Mouse (Mus musculus) liver, embryonic 16.5 days (tissue): ENCODE results near the gene Schip1. TPM values are rescaled to one million over a fixed set of nuclear protein-coding genes. Genes with fewer than 3 reads are reported as not detected.

Source experiments
- ATAC-seq: fragments of 200-750 bp; cut with Nextera tagmentation; 2 replicates; pipeline ENCODE4 v1.8.0; 2017; ENCODE audit warnings: low read depth, mild to moderate bottlenecking, moderate number of reproducible peaks, moderate library complexity
- H3K27ac ChIP-seq: fragments of 300-500 bp; sonication (generic); 2 replicates; pipeline ENCODE4 v1.5.1; 2014; ENCODE audit warnings: mild to moderate bottlenecking, low read length
- H3K27me3 ChIP-seq: fragments of 300-500 bp; sonication (generic); 2 replicates; pipeline ENCODE4 v1.6.1; 2014; ENCODE audit warnings: low read depth, low read length, mixed read lengths; ENCODE audit not compliant: control insufficient read depth, insufficient read depth
- H3K36me3 ChIP-seq: fragments of 300-500 bp; sonication (generic); 2 replicates; pipeline ENCODE4 v1.6.1; 2014; ENCODE audit warnings: mild to moderate bottlenecking; ENCODE audit not compliant: control insufficient read depth, insufficient read depth
- H3K4me1 ChIP-seq: fragments of 300-500 bp; sonication (generic); 2 replicates; pipeline ENCODE4 v1.6.1; 2014; ENCODE audit warnings: low read depth, low read length, mixed read lengths; ENCODE audit not compliant: control insufficient read depth
- H3K4me2 ChIP-seq: fragments of 300-500 bp; sonication (generic); 2 replicates; pipeline ENCODE4 v1.6.1; 2014; ENCODE audit warnings: low read depth, low read length, mixed read lengths
- H3K4me3 ChIP-seq: fragments of 300-500 bp; sonication (generic); 2 replicates; pipeline ENCODE4 v1.5.1; 2014; ENCODE audit warnings: low read depth, mild to moderate bottlenecking, low read length
- H3K9ac ChIP-seq: fragments of 300-500 bp; sonication (generic); 2 replicates; pipeline ENCODE4 v1.6.1; 2014; ENCODE audit warnings: low read depth, low read length
- H3K9me3 ChIP-seq: fragments of 300-500 bp; sonication (generic); replicated peaks from 2 replicates; pipeline ENCODE4 v1.6.1; 2016; ENCODE audit warnings: low read length; ENCODE audit not compliant: control insufficient read depth
- WGBS: fragments of 180-500 bp; shearing (Covaris S2); extraction: QIAGEN DNeasy Blood & Tissue Kit; methylation state at CpG from one replicate; pipeline ENCODE4 v1.1.7; 2014; ENCODE audit not compliant: insufficient replicate concordance; 5-methylcytosine and 5-hydroxymethylcytosine counted together
- polyA plus RNA-seq: library from polyadenylated mRNA; unstranded; fragments of >200 nt; fragmentation: Nextera tagmentation; extraction: Ambion mirVana; gene quantifications from 2 replicates; pipeline ENCODE4 v1.2.1, GENCODE M21; 2015

Schip1 gene
- polyA plus RNA-seq, 1 experiment from 2014 or later: 1.8 TPM

DNA sequence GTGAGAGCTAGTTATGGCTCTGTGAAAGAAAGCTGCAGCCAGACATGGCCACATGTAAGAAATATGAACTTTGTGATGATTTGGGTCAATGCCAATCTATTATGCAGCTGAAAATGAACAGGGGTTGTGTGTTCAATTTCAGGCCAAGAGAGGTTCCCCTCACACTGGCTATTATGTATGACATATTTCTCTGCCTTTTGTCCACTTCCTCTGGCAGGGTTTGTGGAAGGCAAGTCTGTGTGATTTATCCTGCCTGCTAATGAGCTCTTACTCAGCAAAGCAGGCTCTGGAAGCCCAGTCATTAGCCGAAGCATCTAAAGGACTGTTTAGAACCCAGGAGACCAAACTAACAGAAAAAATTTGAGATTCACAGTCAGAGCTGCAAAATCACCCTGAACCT is 113.6 kb downstream of the Schip1 start:
- H3K4me3 ChIP-seq: no peak overlapping the region
- ATAC-seq: no peak

DNA sequence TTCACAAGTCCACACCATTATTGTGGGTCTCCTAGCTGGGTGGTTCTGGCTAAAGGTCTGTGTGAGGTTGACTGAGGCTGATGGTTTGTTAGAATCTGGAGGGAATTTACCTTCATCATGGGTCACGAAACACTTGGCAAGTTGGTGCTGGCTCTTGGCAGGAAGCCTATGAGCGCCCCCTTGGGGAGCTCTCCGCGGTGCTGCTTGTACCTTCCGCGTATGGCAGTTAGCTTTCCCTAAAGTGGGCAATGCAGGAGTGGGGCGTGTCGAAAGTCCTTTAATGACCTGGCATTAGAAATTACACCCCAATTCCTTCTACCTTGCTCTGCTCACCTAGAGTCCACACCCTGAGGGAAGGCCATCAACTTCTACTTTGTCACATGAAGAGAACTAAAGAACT is 122.9 kb downstream of the Schip1 start:
- no peak for ATAC-seq
- Histone ChIP-seq H3K4me2 (no peak overlapping the region), H3K9ac (no peak overlapping the region), H3K4me1 (no peaks in the 10 kb centered on the region), H3K36me3 (no peaks in the 10 kb centered on the region), H3K4me3 (no peak overlapping the region), H3K27ac (no peak overlapping the region), H3K27me3 (no peaks in the 10 kb centered on the region), H3K9me3 (no peaks in the 10 kb centered on the region)
- WGBS: 49% methylated on average over 8 of the region's 8 CpGs

More for the DNA sequence above, 113.6 kb downstream of the Schip1 start:
- WGBS: 57% methylated on average over 1 of the region's 1 CpGs
- Histone ChIP-seq H3K27me3 (no peaks in the 10 kb centered on the region), H3K27ac (no peak overlapping the region), H3K9me3 (no peaks in the 10 kb centered on the region), H3K9ac (no peak overlapping the region), H3K36me3 (no peaks in the 10 kb centered on the region), H3K4me2 (no peak overlapping the region), H3K4me1 (no peaks in the 10 kb centered on the region)

- Histone ChIP-seq H3K36me3 (no peaks in the 10 kb centered on the region), H3K27me3 (no peaks in the 10 kb centered on the region), H3K9ac (no peak overlapping the region), H3K9me3 (no peaks in the 10 kb centered on the region), H3K4me1 (no peaks in the 10 kb centered on the region), H3K4me3 (no peak overlapping the region), H3K4me2 (no peak overlapping the region), H3K27ac (no peak overlapping the region)
- ATAC-seq: no peak
- WGBS: 49% methylated on average over 2 of the region's 2 CpGs
These were observed 124.5 kb downstream of the Schip1 start for GRCm38 (mm10) chr3:68189100-68189499.

DNA sequence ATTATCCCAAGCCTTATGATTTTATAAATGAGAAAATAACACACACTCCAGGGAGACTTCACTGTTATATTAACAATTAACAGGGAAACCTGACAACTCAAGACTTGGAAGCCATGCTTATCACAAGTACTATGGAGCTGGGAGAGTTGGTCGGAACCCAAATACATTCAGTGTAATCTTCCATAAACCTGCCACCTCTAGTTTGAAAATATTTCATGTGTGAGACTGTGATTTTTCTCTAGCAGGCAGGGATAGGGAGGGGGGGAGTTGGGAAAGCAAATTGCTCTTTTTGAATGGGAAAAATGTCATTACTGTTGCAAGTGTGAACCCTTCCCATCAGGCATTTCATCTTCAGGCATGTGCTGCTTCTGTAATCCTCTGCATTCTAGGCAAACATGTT is 132.3 kb downstream of the Schip1 start:
- no peak overlapping the region for H3K4me3 ChIP-seq
- no peak for ATAC-seq
- H3K4me2 ChIP-seq: no peak overlapping the region
- no peak overlapping the region for H3K27ac ChIP-seq
- no peaks in the 10 kb centered on the region for H3K36me3 ChIP-seq
- no peaks in the 10 kb centered on the region for H3K27me3 ChIP-seq
- no peak overlapping the region for H3K9ac ChIP-seq
- 58% methylated on average over 1 of the region's 1 CpGs for whole genome bisulfite sequencing
- no peaks in the 10 kb centered on the region for H3K9me3 ChIP-seq
- H3K4me1 ChIP-seq: no peaks in the 10 kb centered on the region

- Histone ChIP-seq H3K9me3 (no peaks in the 10 kb centered on the region), H3K4me3 (no peak overlapping the region), H3K27me3 (no peaks in the 10 kb centered on the region), H3K36me3 (no peaks in the 10 kb centered on the region), H3K4me1 (no peaks in the 10 kb centered on the region), H3K27ac (no peak overlapping the region), H3K4me2 (no peak overlapping the region), H3K9ac (no peak overlapping the region)
- ATAC-seq: no peak
- WGBS: 30% methylated on average over 1 of the region's 1 CpGs
These were observed 136.6 kb downstream of the Schip1 start for GRCm38 (mm10) chr3:68201214-68201613.

DNA sequence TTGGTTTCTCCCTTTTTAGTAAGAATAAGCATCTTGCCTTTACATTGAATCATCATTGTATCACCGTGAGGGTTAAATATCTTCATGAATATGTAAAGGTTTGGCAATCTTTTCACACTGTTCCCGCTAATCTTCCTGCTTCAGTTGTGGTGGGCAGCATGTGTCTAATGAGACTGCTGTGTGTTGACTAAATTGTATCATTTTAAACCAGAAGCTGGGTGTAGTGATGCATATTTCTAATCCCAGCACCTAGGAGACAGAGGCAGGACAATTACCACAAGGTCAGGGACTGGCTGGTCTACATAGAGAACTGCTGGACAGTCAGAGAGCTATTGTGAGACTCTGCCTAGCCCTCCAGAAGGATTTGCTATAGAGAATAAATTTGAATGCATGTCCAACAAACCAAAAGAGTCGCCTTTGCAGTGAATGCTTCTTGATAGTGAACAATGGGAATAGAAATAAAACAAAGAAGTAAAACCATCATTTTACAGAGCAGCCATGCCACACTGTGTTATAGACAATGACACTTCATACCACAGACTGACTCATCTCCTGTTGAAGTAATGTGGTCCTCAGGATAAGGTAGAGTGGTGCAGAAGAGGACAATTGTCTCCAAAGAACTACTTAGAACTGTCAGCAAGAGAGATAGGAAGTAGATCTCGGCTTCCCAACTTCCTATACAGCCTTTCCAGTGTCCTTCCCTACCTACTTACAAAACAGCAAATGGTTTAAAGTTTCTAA is 137.7 kb downstream of the Schip1 start:
- Histone ChIP-seq H3K27ac (no peak overlapping the region), H3K36me3 (no peaks in the 10 kb centered on the region), H3K27me3 (no peaks in the 10 kb centered on the region), H3K4me2 (no peak overlapping the region), H3K4me1 (no peaks in the 10 kb centered on the region), H3K9ac (no peak overlapping the region), H3K4me3 (no peak overlapping the region), H3K9me3 (no peaks in the 10 kb centered on the region)
- 47% methylated on average over 4 of the region's 4 CpGs for WGBS
- no peak for ATAC-seq

DNA sequence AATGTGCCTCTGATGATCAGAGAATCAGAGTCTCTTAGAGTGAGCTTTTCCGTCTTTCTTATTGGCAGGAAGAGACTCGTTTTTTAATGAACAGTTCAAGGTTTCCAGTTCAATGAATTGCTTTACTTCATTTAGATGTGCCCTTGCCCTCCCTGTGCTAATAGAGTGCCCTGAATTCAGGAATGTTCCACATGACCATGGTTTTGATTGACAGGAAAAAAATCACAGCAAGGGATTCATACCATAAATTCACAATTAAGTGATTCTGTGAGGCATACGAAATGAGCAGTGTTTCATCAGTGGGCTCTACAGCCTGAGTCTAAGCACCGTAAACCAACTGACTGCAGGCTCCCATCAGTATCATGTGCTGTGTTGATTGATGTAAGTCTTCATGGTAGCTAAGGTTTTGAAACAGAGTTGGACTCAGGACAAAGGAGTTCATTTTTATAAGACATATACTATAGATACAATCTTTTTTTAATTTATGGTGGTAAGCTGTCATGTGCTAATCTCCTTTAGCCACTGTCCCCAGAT is 139.4 kb downstream of the Schip1 start:
- no peak for ATAC-seq
- WGBS: 56% methylated on average over 4 of the region's 4 CpGs

GRCm38 (mm10) chr3:68210422-68210821 is 145.8 kb downstream of the Schip1 start:
- WGBS: 57% methylated on average over 4 of the region's 4 CpGs
- no peak overlapping the region for H3K9ac ChIP-seq
- no peaks in the 10 kb centered on the region for H3K4me1 ChIP-seq
- H3K36me3 ChIP-seq: no peaks in the 10 kb centered on the region
- H3K27ac ChIP-seq: no peak overlapping the region
- no peaks in the 10 kb centered on the region for H3K27me3 ChIP-seq
- no peak for ATAC-seq
- H3K4me2 ChIP-seq: no peak overlapping the region
- H3K9me3 ChIP-seq: no peaks in the 10 kb centered on the region
- no peak overlapping the region for H3K4me3 ChIP-seq

More for the DNA sequence above, 139.4 kb downstream of the Schip1 start:
- no peak overlapping the region for H3K9ac ChIP-seq
- no peaks in the 10 kb centered on the region for H3K36me3 ChIP-seq
- no peak overlapping the region for H3K4me2 ChIP-seq
- H3K4me3 ChIP-seq: no peak overlapping the region
- H3K9me3 ChIP-seq: no peaks in the 10 kb centered on the region
- H3K27me3 ChIP-seq: no peaks in the 10 kb centered on the region
- H3K4me1 ChIP-seq: no peaks in the 10 kb centered on the region
- H3K27ac ChIP-seq: no peak overlapping the region

GRCm38 (mm10) chr3:68221452-68221851 is 156.8 kb downstream of the Schip1 start:
- Histone ChIP-seq H3K4me1 (no peaks in the 10 kb centered on the region), H3K4me2 (no peak overlapping the region), H3K27ac (no peak overlapping the region), H3K27me3 (no peaks in the 10 kb centered on the region), H3K4me3 (no peak overlapping the region), H3K36me3 (no peaks in the 10 kb centered on the region), H3K9me3 (no peaks in the 10 kb centered on the region), H3K9ac (no peak overlapping the region)
- ATAC-seq: no peak
- WGBS: 38% methylated on average over 3 of the region's 3 CpGs
